Mouse (Mus musculus): ENCODE results near the gene S100a10. TPM values are rescaled to one million over a fixed set of nuclear protein-coding genes. Genes with fewer than 3 reads are reported as not detected.

The S100a10 gene
- polyA plus RNA-seq, 1 experiment from 2014 or later: 48.9 TPM

DNA sequence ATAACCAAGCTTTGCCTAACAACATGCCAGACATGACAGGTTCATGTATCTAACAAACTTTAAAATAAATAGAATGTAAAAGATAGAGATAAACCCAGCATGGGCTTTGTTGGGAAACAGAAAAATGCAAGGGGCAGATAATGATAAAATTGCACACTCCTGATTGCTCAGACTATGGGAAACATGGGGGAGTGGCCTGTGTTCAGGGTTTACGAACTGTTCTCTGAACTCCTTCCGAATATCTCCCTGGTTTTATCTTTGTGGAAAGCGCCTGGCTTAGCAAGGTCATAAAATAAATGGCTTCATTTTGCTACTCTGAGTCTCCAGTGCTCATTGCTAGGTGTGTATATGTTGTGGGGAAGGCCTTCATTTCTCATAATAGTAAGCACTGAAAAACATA lies 12.0 kb downstream of the S100a10 start:
- Histone ChIP-seq H3K9ac (ENCODE audit: low read depth, low read length) (no peak overlapping the region), H3K27me3 (ENCODE audit: control insufficient read depth, insufficient read depth, low read depth, low read length) (no peaks in the 10 kb centered on the region), H3K4me3 (ENCODE audit: low read depth, low read length) (no peak overlapping the region), H3K27ac (ENCODE audit: low read length) (no peak overlapping the region), H3K9me3 (replicated peaks; ENCODE audit: control insufficient read depth, low read length) (no peaks in the 10 kb centered on the region), H3K4me2 (ENCODE audit: low read depth, low read length) (no peak overlapping the region), H3K36me3 (ENCODE audit: control insufficient read depth, insufficient read depth) (no peaks in the 10 kb centered on the region), H3K4me1 (ENCODE audit: control insufficient read depth, low read depth, low read length) (no peaks in the 10 kb centered on the region)
- ATAC-seq (ENCODE audit: low read depth): no peak
- WGBS (ENCODE audit: insufficient replicate concordance): 44% methylated on average over 3 of the region's 3 CpGs

DNA sequence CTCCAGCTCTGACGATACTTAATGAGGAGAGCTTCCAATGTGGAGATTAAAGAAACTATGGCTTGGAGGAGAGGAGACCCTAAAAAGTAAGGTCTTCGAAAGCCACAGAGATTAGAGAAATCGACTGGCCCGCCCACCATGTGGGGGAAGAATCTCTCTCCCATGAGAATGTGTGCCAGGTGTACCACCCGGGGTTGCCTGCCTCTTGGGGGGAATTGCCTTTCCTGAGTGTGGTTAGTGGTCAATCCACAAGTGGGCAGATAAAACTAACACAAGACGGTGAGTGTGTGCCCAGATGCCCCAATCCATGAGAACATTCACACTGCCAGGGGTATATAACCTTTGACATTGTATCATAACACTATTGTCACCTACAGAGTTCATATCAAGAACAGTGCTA lies 12.8 kb downstream of the S100a10 start:
- Histone ChIP-seq H3K36me3 (ENCODE audit: control insufficient read depth, insufficient read depth) (no peaks in the 10 kb centered on the region), H3K4me3 (ENCODE audit: low read depth, low read length) (no peak overlapping the region), H3K9ac (ENCODE audit: low read depth, low read length) (no peak overlapping the region), H3K27ac (ENCODE audit: low read length) (no peak overlapping the region), H3K27me3 (ENCODE audit: control insufficient read depth, insufficient read depth, low read depth, low read length) (no peaks in the 10 kb centered on the region), H3K9me3 (replicated peaks; ENCODE audit: control insufficient read depth, low read length) (no peaks in the 10 kb centered on the region), H3K4me1 (ENCODE audit: control insufficient read depth, low read depth, low read length) (no peaks in the 10 kb centered on the region), H3K4me2 (ENCODE audit: low read depth, low read length) (no peak overlapping the region)
- ATAC-seq (ENCODE audit: low read depth): no peak
- WGBS (ENCODE audit: insufficient replicate concordance): 62% methylated on average over 6 of the region's 6 CpGs

DNA sequence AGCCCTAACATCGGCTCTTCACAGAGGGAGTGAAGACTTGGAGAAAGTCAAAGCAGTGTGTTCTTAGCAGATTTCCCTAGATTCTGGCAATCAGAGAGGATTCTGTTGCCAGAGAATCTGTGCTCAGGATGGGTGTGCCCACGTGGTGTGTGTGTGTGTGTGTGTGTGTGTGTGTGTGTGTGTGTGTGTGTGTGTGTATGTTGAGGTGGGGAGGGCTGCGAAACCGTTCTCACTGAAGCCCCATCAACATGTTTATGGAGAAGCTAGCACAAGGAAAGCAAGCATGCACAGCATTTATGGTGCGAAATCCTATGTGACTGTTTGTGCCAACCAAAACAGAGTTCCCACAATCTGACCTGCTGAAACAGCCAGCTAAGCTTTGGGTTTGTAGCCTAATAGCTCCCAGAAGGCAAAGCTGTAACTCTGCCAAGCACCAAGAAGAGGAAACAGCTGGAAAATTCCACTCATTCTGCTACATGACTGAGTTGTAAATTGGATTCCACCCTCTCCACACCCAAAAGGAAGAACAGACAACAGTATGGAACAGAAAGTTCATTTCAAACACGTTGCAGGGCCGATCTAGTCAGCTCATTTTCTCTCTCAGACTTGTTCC lies 13.7 kb downstream of the S100a10 start:
- H3K4me2 ChIP-seq (ENCODE audit: low read depth, low read length): no peak overlapping the region
- H3K27ac ChIP-seq (ENCODE audit: low read length): no peak overlapping the region
- WGBS (ENCODE audit: insufficient replicate concordance): 52% methylated on average over 7 of the region's 7 CpGs
- no peaks in the 10 kb centered on the region for H3K27me3 ChIP-seq (ENCODE audit: control insufficient read depth, insufficient read depth, low read depth, low read length)
- H3K4me3 ChIP-seq (ENCODE audit: low read depth, low read length): no peak overlapping the region
- H3K9ac ChIP-seq (ENCODE audit: low read depth, low read length): no peak overlapping the region
- ATAC-seq (ENCODE audit: low read depth): no peak
- H3K4me1 ChIP-seq (ENCODE audit: control insufficient read depth, low read depth, low read length): no peaks in the 10 kb centered on the region
- H3K9me3 ChIP-seq (replicated peaks; ENCODE audit: control insufficient read depth, low read length): no peaks in the 10 kb centered on the region
- H3K36me3 ChIP-seq (ENCODE audit: control insufficient read depth, insufficient read depth): no peaks in the 10 kb centered on the region

DNA sequence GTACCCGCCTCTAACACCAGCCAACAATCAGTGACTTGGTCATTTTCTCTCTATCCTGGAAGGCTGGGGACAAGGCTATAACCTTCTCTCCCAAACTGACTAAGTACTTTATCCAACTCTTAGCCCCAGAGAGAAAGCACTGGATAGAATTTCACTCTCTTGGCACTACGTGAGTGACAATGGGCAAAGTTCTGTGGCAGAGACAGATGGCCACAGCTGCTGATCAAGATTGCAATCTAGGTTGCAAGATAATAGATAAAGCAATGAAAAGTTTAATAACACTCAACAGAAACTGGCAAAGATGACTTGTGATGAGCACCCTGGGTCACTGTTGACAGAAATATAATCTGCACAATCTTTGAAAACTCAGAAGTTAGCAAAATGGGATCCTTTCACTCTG lies 14.2 kb downstream of the S100a10 start:
- H3K4me1 ChIP-seq (ENCODE audit: control insufficient read depth, low read depth, low read length): no peaks in the 10 kb centered on the region
- no peak for ATAC-seq (ENCODE audit: low read depth)
- WGBS (ENCODE audit: insufficient replicate concordance): 53% methylated on average over 2 of the region's 2 CpGs
- H3K4me2 ChIP-seq (ENCODE audit: low read depth, low read length): no peak overlapping the region
- H3K27ac ChIP-seq (ENCODE audit: low read length): no peak overlapping the region
- H3K4me3 ChIP-seq (ENCODE audit: low read depth, low read length): no peak overlapping the region
- H3K9me3 ChIP-seq (replicated peaks; ENCODE audit: control insufficient read depth, low read length): no peaks in the 10 kb centered on the region
- H3K36me3 ChIP-seq (ENCODE audit: control insufficient read depth, insufficient read depth): no peaks in the 10 kb centered on the region
- no peak overlapping the region for H3K9ac ChIP-seq (ENCODE audit: low read depth, low read length)
- H3K27me3 ChIP-seq (ENCODE audit: control insufficient read depth, insufficient read depth, low read depth, low read length): no peaks in the 10 kb centered on the region

DNA sequence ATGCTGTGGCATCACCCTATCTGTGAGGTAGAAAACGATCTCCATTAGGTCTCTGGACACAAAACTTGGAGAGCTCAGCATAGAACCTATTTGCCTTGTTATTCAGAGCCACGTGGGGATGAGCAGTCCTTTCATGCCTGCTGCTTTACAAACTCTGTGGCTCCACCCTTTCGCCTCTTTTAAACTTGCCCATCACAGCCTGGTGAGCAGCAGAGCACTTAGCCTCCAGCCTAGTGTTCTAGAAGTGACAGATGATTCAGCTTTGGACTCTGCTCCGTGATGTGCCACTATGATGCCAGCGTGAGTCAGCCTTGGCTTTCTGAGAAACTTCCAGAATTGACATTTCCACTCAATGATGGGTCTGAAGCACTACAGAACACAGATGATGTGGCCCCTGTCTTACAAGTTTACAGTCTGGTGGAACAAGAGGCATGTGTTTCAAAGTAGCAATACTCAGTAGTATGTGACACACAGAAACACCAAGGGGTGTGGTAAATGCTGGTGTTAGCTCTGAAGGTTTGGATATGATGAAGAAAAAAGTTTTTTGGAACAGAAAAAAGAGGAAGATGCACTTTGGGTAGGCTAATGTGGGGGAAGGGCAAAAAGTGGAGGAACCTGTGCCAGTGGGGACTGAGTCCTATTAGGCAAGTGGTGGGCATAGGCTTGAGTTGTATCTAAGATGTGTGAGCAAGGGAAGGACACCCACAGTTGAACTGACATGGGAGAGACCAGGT lies 17.3 kb downstream of the S100a10 start:
- Histone ChIP-seq H3K4me1 (ENCODE audit: control insufficient read depth, low read depth, low read length) (no peaks in the 10 kb centered on the region), H3K27me3 (ENCODE audit: control insufficient read depth, insufficient read depth, low read depth, low read length) (no peaks in the 10 kb centered on the region), H3K9ac (ENCODE audit: low read depth, low read length) (no peak overlapping the region), H3K36me3 (ENCODE audit: control insufficient read depth, insufficient read depth) (no peaks in the 10 kb centered on the region), H3K4me3 (ENCODE audit: low read depth, low read length) (no peak overlapping the region), H3K4me2 (ENCODE audit: low read depth, low read length) (no peak overlapping the region), H3K27ac (ENCODE audit: low read length) (no peak overlapping the region), H3K9me3 (replicated peaks; ENCODE audit: control insufficient read depth, low read length) (no peaks in the 10 kb centered on the region)
- WGBS (ENCODE audit: insufficient replicate concordance): 43% methylated on average over 5 of the region's 5 CpGs
- no peak for ATAC-seq (ENCODE audit: low read depth)

DNA sequence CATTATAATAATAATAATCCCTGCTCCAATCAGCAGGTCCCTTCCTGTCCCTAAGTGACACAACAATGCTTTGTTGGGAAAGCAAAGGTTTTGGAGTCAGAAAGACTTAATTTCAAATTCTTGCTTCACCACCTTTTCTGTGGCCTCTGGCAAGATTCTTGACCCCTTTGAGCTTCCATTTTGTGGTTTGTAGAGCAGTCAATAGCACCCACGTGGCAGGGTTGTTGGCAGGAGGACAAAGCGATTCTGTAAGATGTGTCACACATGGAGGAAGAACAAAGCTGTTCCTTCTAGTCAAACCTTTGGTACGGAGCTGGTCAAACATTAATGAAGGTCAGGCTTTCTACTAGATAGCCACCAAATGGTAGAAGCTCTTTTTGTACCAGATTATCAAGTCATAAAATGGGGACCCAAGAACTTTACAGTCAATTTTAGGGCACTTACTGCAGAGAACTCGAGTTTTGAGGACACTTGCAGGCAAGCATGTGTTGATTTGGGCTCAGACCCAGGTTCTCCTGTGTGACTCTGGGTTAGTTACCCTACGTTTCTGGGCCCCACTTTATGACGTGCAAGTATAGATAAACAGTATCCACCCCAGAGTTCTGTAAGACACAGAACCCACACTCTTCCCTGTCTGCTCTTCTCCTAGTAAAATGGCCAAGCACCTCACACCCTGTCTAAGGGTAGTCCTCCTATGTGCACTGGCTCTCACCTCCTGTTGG lies 24.6 kb downstream of the S100a10 start:
- Histone ChIP-seq H3K27ac (ENCODE audit: low read length) (no peak overlapping the region), H3K9ac (ENCODE audit: low read depth, low read length) (no peak overlapping the region), H3K4me3 (ENCODE audit: low read depth, low read length) (no peak overlapping the region), H3K9me3 (replicated peaks; ENCODE audit: control insufficient read depth, low read length) (no peaks in the 10 kb centered on the region), H3K4me2 (ENCODE audit: low read depth, low read length) (no peak overlapping the region), H3K4me1 (ENCODE audit: control insufficient read depth, low read depth, low read length) (no peaks in the 10 kb centered on the region), H3K27me3 (ENCODE audit: control insufficient read depth, insufficient read depth, low read depth, low read length) (no peaks in the 10 kb centered on the region), H3K36me3 (ENCODE audit: control insufficient read depth, insufficient read depth) (no peaks in the 10 kb centered on the region)
- WGBS (ENCODE audit: insufficient replicate concordance): 45% methylated on average over 6 of the region's 6 CpGs
- no peak for ATAC-seq (ENCODE audit: low read depth)

DNA sequence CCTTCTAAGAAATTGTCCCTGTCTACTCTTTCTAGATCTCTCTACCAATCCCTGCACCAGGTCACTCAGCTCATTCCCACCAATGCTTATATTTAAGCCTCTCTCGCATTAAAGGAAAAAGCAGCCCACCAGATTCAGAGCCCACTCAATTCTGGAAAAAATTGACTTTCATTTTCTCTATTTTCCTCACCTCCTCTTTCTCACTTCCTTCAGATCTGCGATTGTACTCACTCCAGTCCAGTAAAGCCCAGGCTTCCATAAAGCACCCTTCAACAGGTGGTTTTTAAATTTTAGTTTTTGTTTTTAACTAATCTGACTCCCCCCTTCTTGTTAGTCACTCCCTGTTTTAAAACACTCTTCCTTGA lies 25.1 kb downstream of the S100a10 start:
- no peak for ATAC-seq (ENCODE audit: low read depth)
- Histone ChIP-seq H3K9me3 (replicated peaks; ENCODE audit: control insufficient read depth, low read length) (no peaks in the 10 kb centered on the region), H3K27me3 (ENCODE audit: control insufficient read depth, insufficient read depth, low read depth, low read length) (no peaks in the 10 kb centered on the region), H3K4me1 (ENCODE audit: control insufficient read depth, low read depth, low read length) (no peaks in the 10 kb centered on the region), H3K9ac (ENCODE audit: low read depth, low read length) (no peak overlapping the region), H3K4me2 (ENCODE audit: low read depth, low read length) (no peak overlapping the region), H3K27ac (ENCODE audit: low read length) (no peak overlapping the region), H3K4me3 (ENCODE audit: low read depth, low read length) (no peak overlapping the region), H3K36me3 (ENCODE audit: control insufficient read depth, insufficient read depth) (no peaks in the 10 kb centered on the region)
- 77% methylated on average over 2 of the region's 2 CpGs for WGBS (ENCODE audit: insufficient replicate concordance)

DNA sequence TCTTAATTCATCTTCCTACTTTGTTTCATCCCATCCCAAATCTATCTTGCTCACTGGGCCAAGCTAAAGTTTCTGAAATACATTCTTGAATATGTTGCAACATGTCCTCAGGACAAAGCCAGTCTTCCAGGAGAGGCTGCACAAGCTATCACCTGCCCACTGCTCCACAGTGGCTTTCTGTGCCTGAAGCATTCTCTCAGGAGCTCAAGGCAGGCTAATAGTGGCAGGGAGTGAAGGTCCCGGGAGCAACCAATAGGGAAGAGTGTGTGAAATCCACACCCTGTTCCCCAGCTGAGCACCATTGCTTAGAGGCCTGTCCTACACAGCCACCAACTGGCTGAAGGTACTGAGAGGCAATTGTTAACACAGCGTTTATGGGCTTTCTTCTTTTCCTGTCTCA lies 26.1 kb downstream of the S100a10 start:
- Histone ChIP-seq H3K27me3 (ENCODE audit: control insufficient read depth, insufficient read depth, low read depth, low read length) (no peaks in the 10 kb centered on the region), H3K4me2 (ENCODE audit: low read depth, low read length) (no peak overlapping the region), H3K9me3 (replicated peaks; ENCODE audit: control insufficient read depth, low read length) (no peaks in the 10 kb centered on the region), H3K36me3 (ENCODE audit: control insufficient read depth, insufficient read depth) (no peaks in the 10 kb centered on the region), H3K27ac (ENCODE audit: low read length) (no peak overlapping the region), H3K4me1 (ENCODE audit: control insufficient read depth, low read depth, low read length) (no peaks in the 10 kb centered on the region), H3K9ac (ENCODE audit: low read depth, low read length) (no peak overlapping the region), H3K4me3 (ENCODE audit: low read depth, low read length) (no peak overlapping the region)
- no peak for ATAC-seq (ENCODE audit: low read depth)
- WGBS (ENCODE audit: insufficient replicate concordance): 40% methylated on average over 2 of the region's 2 CpGs

DNA sequence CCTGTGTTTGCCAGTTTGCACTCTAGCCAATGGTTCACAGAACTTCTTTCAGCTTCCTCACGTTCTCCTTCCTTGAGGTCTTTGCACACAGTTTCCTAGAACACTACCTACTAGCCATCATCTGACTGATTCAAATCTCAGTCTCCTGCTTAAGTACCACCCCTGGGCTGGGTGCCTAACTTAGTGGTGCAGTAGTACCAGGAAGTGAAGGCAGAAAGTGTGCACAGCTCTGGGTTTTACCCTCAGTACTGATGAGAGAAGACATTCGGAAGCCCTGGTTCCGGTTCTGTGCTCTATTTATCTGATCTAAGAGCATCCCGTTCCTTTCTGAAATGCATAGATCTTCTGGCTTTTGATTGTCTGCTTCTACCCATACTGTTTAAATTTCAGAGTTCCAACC lies 26.8 kb downstream of the S100a10 start:
- no peak overlapping the region for H3K27ac ChIP-seq (ENCODE audit: low read length)
- no peaks in the 10 kb centered on the region for H3K9me3 ChIP-seq (replicated peaks; ENCODE audit: control insufficient read depth, low read length)
- no peaks in the 10 kb centered on the region for H3K4me1 ChIP-seq (ENCODE audit: control insufficient read depth, low read depth, low read length)
- ATAC-seq (ENCODE audit: low read depth): no peak
- H3K36me3 ChIP-seq (ENCODE audit: control insufficient read depth, insufficient read depth): no peaks in the 10 kb centered on the region
- no peaks in the 10 kb centered on the region for H3K27me3 ChIP-seq (ENCODE audit: control insufficient read depth, insufficient read depth, low read depth, low read length)
- 66% methylated on average over 4 of the region's 4 CpGs for WGBS (ENCODE audit: insufficient replicate concordance)
- H3K4me2 ChIP-seq (ENCODE audit: low read depth, low read length): no peak overlapping the region
- H3K4me3 ChIP-seq (ENCODE audit: low read depth, low read length): no peak overlapping the region
- H3K9ac ChIP-seq (ENCODE audit: low read depth, low read length): no peak overlapping the region
